Mouse (Mus musculus) neutrophil, adult 5-6 weeks (primary cell): ENCODE data around the gene Cep72. TPM values are rescaled to one million over a fixed set of nuclear protein-coding genes. Genes with fewer than 3 reads are reported as not detected.
"Not testable (repeated sequence)": the region's sequence is repeated elsewhere in the genome, so short reads cannot be mapped to it uniquely, and the experiment has no call there.

ENCODE experiments used
- ATAC-seq: fragments of 151-379, 151-347 bp; 2 replicates; pipeline ENCODE4 v1.8.0; 2017; ENCODE audit warnings: mild to moderate bottlenecking, moderate TSS enrichment; ENCODE audit not compliant: insufficient number of reproducible peaks, poor library complexity, low FRiP score, severe bottlenecking; ENCODE audit errors: extremely low read depth
- total RNA-seq: library from RNA; stranded (forward); fragments of 200-1000 nt; gene quantifications from 2 replicates; pipeline ENCODE4 v1.2.3, GENCODE M21; 2017

Cep72 gene
- total RNA-seq, 1 experiment from 2014 or later = 8.1 TPM

DNA sequence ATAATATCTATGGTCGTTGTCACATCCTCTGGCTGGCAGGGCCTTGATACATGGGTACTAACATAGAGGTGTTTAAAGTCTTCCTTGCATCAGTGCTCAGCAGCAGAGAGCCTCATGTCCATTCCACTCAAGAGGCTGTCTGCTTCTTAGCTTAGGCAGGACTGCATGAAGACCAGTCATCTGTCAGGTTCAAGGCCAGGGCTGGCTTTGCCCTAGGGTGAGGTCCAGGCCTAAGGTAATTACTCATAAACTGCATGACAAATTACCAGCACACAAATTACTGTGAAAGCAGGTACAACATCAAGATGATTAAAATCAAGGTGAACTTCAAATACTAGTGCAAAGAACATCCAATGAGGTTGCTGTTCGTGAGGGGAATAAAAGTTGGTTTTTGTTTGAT, 26.3 kb downstream of the Cep72 start:
- no peak for ATAC-seq

DNA sequence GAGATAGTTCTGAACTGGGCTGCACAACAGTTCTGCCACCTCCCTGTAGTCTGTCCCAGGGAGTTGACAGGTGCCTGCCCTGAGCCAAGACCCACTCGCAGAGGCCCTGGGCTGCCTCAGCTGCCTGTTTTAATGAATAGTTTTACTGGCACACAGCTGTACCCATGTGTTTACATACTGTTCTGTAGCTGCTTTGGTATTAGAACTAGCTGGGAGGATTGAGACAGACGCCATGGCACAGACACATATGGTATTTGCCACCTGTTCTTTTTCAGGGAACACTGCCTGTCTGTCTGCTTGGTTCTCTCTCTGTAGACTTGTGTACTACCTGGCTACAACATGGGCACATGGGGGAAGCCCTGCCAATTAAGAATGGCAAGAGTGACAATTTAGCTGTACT, 27.3 kb downstream of the Cep72 start:
- ATAC-seq = no peak

DNA sequence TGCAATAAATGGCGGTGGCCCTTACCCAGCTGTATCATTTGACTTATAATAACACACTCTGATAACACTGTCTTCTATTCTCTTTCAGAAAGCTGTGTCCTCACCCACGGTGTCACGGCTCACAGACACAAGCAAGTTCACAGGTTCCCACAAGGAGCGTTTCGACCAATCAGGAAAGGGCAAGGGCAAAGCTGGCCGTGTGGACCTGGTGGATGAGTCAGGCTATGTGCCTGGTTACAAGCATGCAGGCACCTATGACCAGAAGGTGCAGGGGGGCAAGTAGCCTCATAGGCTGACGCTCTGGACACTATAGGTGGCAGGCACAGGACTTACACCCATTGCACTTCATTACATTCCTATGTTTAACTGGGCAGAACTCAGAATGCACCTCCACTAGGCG, 31.0 kb downstream of the Cep72 start:
- no peak for ATAC-seq

DNA sequence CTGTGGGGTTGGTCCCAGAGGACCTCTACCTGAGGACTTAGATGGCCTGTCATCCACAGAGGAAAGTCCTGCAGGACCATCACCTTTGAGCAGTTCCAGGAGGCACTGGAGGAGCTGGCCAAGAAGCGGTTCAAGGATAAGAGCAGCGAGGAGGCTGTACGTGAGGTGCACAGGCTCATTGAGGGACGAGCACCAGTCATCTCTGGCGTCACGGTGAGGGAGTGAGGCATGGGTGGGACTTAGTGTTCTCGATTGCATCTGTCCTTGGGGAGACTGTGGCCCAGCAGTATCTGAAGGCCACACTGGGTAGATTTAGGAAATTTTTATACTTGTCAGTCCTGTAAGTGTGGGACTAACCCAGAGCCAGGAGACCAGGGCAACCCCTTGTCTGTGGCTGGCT, 31.4 kb downstream of the Cep72 start:
- no peak for ATAC-seq

DNA sequence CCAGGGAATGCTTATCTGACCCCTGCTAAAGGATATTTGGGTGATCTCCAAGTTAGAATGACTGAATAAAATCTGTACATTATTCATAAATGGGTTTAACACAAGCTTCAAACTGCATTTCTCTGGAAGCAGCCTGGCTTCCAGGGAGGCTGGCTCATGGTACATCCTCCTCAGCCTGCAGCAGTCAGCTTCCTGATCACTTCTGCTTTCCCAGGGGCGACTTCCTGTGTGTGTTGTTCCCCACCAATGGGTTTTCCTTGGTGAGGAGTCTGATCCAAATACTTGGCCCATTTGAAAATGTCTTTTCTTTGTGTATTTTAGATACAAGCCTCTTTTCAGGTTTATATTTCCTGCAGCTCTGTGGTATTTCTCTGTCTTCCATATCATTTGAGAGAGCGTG, 33.1 kb downstream of the Cep72 start:
- no peak for ATAC-seq

DNA sequence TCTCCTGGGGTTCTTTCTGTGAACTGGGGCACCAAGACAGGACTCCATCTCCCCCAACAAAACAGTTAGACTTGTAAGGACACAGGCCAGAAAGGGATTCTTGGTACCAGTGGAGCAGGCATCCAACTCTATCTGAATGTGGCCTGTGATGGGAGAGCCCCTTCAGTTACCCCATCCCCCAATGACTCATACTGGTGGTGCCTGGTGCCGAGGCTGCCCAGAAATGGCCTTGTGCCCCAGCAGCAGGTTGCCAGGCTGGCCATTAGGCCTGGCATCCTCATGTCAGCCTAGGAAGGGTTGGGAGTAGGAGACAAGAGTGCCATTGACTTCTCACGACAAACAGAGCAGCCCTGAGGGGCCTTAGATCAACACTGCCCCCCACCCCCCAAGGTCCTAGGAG, 34.0 kb downstream of the Cep72 start:
- no peak for ATAC-seq

DNA sequence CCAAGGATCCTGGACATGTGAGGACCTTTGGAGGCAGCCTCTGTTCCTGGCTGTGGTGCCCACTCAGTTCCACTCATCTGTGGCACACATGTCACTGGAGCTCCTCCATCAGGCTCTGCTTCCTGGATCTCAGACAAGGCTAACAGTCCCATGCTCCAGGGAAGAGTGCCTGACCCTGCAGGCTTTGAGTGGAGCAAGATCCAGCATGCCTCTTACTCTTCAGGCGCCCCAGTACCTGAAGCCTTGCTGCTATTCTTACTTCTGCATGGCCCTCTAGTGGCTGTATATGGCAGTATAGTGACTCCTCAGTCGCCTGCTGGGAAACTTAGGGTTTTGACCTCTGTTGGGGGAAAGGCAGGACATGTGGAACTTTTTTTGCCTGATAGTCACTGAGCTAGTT, 35.9 kb downstream of the Cep72 start:
- ATAC-seq = no peak

DNA sequence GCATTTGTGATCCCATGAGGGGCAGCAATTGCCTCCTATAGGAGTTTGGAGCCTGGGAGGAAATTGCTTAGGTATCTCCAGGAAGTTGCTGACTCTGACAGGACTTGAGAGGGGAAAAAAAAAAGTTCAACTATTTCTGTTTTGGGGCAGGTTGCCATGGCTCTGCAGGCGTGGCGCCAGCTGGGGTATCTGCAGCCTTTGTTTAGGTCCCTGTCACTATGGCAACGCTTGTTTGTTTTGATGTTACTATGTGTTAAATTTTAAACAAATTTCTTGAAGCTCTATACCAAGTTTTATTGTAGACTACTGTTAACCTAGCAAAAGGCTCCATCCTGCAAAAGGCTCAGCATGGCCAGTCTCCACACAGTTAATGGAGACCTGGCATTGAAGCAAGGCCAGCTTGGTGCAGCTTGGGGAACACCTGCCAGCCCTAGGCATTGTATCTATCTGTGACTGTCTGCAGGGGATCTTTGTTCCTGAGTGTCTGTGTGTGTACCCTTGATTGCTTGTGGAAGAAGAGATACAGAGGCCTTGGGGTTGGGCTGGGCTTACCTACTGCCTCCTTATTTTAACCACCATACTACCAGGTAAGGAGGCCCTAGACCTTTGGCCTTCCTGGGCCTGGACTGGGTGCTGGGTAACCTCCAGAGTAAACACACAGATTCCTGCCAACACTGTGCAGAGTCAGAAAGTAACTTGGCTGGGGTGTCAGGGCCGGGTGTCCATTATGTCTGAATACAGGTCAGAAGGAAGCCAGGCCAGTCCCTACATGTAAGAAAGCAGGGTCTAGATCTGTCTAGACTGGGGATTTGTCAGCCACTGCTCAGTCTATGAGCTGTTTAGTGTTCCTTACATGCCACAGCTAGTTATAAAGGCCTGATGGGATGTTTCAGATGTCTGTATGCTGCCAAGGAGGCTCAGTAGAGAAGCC, 36.7 kb downstream of the Cep72 start:
- ATAC-seq = 0 out of 2 replicates have a peak, but pooled peaks have one; percentile 15

DNA sequence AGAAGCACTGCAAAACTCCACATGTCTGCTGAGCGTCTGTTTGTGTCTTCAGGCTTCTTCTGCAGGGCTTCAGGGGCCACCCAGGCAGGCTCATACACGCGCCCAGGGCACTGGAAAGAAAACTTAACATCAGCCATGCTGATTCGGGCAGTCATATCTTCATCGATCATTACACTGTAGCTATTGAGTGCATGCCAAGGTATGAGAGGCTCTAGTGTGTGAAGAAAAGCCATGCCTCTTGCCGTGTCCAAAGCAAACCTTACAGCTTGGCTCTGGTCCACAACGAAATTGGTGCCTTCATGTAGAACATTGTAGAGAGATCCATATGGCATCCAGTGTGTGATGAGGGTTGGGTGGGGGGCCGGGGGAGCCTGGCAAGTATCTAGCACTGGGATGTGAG, 43.1 kb downstream of the Cep72 start:
- ATAC-seq = not testable (repeated sequence)

DNA sequence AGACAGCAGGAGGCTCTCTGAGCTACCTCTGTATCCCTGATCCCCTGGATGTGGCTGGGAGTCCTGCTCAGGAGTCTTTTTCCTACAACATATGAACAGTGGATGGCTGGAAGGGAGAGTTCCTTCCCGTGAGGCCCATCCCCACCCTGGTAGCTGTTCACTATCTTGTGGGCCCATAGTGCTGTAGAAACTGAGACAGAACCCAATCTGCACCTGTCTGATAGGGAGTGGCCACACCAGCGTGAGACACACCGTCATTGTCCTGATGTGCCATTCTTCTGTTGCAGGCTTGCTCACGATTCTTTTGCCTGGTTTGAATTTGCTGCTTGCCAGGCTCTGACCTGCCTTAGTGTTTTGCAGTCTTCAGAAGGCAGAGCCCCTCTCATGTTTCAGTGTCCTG, 44.7 kb downstream of the Cep72 start:
- ATAC-seq = no peak

DNA sequence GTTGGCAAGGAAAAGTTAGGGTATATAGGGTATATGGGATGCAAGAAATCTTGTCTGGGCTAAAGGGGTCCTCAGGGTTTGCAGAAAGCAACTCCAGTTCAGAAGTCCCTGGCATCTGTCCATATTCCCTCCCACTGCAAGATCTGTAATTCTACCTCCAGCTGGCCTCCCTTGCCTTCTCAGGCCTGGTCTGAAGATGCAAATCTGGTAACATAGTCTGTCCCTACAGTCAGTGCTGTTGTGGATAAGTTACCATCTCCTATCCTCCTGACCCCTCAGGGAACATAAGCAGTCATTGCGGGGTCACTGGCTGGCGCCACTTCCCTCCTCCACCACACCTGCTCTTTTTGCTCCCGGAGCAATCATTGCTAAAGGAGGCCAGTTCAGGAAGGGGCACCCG, 46.2 kb downstream of the Cep72 start:
- ATAC-seq = no peak

DNA sequence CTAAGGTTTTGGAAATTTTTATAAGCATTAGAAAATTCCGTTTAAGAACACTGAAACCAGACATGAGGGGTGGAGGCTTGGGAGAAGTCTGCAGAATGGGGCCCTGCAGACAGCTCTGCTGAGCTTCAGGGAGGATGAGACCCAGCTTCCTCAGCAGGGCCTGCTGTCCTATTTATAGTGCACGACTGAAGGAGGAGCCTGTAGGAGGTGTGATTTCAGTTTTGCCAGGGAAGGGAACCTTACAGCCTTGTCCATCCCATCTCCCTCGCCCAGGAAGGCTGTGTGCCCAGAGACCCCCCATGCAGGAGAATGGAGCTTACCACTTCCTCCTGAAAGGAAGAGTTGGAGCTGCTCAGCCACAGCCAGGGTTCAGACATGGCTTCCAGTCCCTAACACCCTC, 51.4 kb downstream of the Cep72 start:
- no peak for ATAC-seq

DNA sequence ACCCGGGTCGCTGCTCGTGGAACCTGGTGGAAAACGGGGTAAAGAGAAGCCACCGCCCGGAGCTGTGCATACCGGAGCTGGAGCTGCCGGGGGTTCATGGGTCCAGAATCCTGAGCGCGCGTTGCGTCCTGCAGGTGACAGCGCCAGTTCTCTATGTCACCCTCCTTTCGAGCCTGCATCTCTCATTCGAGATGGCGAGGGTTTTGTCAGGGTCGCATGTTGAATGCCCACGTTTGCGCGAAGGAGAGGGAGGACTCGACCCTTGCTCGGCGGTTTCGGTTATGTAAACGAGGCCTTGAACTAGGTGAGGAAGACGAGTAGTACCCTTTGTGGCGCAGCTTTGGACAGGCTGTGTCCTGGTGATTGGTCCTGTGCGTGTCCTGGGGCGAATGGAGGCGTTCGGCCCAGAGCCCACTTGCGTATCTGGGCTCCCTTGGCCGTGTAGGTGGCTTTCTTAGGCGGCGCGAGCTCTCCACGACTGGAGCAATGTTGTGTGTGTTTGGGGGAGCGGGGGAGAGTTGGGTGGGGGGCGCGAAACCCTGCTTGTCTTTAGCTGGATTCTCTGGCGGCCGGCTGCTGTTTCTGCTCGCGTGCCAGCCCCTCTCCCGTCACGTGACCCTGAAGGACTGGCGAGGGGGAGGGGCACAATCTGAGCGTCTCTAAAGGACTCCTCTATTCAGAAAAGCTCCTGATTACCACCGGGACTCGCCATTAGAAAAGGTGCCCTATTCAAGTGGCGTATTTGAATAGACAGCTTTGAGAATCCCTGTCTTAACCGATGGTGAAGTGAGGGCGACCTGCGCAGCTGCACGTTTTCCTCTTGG, 52.1 kb downstream of the Cep72 start:
- ATAC-seq = no peak

DNA sequence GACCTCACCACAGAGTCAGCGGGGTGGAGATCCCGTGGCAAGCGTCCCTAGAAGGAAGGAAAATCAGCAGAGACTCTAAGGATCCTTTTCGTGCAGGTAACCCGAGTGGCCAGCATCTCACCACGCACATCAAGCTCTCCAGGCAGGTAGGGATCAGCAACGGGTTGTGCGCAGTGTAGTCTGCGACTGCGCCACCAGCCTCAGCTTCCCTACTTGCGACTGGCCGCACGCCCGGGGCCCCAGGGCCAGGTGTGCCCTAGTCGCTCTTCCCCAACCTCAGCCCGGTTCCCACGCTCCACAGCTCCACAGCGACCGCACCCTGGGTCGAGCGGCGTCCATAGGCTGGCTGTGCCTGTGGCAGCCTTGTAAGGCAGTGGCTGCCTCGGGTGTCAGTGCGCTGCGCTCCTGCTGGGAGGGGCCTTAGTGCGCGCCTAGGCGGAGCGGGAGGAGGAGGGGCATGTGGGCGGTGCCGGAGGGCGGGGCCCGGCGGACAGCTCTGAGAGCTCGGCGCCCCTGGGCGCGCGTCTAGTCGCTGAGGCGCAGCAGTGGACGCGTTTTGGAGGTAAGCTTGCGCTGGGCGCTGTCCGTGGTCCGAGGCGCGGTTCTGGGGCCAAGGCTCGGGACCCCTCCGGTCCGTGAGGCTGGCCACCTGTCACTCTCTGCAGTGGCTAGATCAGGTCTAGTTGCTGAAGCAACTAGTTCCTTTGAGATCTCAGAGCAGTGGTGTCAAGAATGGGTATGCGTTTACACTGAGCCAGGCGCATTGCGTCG, 53.0 kb downstream of the Cep72 start, which contains the start of gene Tppp:
TSS of gene Tppp (plus strand) at position 460 of the 771 bp plus-strand sequence.
- peak; percentile 82 for ATAC-seq

DNA sequence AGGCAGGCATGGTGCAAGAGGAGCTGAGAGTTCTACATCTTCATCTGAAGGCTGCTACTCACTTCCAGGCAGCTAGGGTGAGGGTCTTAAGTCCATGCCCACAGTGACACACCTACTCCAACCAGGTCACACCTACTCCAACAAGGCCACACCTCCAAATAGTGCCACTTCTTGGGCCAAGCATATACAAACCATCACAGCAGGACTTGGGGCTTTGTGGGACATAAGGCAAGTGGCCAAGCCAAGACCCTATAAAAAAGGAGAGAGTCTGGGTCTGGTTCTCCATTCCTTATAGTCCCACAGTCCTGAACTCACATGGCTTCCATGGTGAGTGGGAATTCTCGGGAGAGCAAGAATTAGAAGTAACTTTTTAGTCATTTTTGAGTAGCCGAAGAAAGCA, 53.9 kb downstream of the Cep72 start:
- not testable (repeated sequence) for ATAC-seq

DNA sequence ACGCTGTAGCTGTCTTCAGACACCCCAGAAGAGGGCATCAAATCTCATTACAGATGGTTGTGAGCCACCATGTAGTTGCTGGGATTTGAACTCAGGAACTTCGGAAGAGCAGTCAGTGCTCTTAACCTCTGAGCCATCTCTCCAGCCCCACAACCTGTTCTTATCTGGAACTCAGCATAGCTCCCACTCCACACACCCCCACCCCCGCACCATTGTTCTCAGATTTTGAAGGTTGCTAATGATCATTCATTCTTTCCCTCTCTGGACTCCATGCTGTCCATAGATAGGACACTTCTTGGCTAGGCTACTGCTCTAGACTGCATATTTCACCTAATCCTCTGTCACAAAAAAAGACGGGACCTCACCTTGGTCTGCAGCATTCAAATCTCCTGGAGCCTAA, 55.2 kb downstream of the Cep72 start:
- ATAC-seq = not testable (repeated sequence)

DNA sequence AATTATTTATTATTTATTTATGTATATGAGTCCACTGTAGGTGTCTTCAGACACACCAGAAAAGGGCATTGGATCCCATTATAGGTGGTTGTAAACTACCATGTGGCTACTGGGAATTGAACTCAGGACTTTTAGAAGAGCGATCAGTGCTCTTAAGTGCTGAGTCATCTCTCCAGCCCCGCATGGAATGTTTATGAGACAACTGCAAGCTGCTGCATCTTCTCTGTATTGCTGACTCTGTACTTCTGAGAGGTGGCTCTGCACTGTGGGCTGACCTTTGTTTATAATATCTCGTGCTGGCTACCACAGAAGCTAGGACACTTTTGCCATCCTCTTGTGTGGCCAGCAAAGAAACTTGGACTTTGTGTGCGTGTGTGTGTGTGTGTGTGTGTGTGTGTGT, 60.6 kb downstream of the Cep72 start:
- no peak for ATAC-seq

DNA sequence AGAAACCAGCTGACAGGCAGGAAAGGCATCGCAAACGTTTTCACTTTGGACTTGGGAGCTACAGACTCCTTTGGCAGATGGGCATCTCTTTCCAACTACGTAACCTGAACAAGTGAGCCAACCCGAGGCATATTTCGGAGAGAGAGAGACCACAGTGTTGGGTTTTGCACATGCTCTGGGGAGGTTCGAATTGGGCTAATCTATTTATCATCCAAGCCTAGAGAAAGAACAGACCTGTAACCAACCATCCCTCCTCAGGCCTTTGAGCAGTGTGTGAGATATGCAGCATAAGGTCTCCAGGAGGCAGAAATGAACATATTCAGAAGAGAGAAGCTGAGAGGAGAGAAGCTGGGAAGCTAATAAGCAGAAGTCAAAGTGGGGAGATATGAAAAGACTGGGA, 61.1 kb downstream of the Cep72 start:
- ATAC-seq = no peak

DNA sequence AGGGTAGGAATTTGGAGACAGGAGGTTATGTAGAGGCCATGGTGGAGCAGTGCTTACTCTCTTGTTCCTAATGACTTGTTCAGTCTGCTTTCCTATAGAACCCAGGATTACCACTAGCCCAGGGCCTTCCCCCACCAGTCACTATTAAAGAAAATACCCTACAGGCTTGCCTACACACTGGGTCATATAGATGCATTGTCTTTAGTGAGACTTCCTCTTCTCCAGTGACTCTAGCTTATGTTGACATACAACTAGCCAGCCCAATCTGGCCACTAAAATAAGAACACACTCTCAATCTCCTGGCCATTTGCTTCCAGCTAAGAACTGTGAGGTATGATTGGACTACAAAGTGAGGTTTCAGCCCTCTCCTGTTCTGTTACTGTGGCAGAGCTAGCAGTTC, 61.6 kb downstream of the Cep72 start:
- ATAC-seq = no peak
